Mouse (Mus musculus) frontal cortex, postnatal 10 days (tissue): ENCODE measurements around the gene Rps8.
"Not testable (repeated sequence)": the region's sequence is repeated elsewhere in the genome, so short reads cannot be mapped to it uniquely, and the experiment has no call there.

ENCODE experiments used
- DNase-seq, 2 experiments: peaks; one replicate each; pipeline ENCODE4 v3.0.0; 2022; ENCODE audit warnings: low spot score in 2 of 2, mixed read lengths in 1 of 2

Rps8 gene

DNA sequence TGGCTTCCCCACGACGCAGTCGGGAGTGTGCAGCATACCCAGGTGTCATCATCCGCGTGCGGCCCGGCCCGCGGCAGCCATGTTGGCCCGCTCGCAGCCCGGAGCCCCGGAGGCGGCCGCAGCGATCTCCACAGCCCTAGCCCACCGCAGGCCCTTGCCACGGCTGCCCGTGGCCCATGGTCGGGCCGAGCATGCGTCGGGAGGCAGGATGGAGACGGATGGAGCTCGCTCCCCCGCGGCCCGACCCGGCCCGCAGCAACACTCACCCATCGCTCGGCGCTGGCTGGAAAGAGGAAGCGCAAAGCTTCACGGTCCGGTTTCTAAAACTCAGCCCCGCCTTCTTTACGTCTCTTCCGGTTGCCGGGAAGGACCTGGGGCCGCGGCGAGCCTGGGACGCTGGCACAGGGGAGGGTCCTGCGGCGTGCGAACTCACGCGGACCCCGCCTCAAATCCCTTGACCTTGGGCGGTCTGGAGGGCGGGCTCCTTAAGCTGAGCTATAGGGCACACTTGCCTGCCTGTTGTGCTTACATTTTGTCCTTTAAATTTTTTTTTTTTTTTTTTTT, at the start of gene Rps8:
Gene Rps8, minus strand, starts transcription at position 452 of the 564 bp plus-strand sequence.
- peak; percentile 80 to 84 for DNase-seq

DNA sequence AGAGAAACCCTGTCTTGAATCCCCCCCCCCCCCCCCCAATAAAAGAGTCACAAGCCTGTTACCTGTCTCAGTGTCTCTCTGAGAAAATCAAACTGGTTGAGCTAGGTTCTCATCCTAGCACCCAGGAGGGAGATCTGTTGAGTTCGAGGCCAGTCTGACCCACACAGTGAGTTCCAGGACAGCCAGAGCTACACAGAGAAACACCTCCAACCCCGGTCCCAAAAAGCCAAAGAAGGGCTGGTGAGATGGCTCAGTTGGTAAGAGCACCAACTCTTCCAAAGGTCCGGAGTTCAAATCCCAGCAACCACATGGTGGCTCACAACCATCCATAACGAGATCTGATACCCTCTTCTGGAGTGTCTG, 46.9 kb upstream of the Rps8 start:
- DNase-seq: no peak

- DNase-seq: no peak
Measured at GRCm38 (mm10) chr4:117202046-117202991, 46.3 kb upstream of the Rps8 start.

DNA sequence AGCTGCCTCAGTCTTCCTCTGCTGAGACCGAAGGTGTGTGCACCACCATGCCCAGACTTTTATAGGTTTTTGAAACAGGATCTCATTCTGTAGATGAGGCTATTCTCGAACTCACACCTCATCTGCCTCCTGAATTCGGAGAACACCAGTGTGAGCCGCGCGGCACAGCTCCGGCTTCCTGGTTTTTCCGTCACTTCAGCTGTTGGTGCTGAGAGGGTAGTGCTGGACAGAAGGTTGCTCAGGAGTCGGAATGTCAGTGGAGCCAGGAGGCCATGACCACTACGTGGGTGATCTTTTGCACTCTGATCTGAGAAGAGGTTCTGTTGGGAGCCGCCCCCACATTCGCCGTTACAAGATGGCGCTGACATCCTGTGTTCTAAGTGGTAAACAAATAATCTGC, 35.8 kb upstream of the Rps8 start:
- DNase-seq: no peak

GRCm38 (mm10) chr4:117190660-117191059, 34.6 kb upstream of the Rps8 start:
- no peak for DNase-seq

- peak in 1 of 2 experiments; percentile 38 for DNase-seq
Measured at GRCm38 (mm10) chr4:117189856-117190543, 34.0 kb upstream of the Rps8 start.

GRCm38 (mm10) chr4:117189382-117189855, 33.4 kb upstream of the Rps8 start:
- peak; percentile 50 to 80 for DNase-seq

- no peak for DNase-seq
Measured at GRCm38 (mm10) chr4:117188969-117189368, 32.9 kb upstream of the Rps8 start.

- DNase-seq: not testable (repeated sequence)
Measured at GRCm38 (mm10) chr4:117182759-117183096, 26.7 kb upstream of the Rps8 start.

GRCm38 (mm10) chr4:117181863-117182758, 26.1 kb upstream of the Rps8 start, which contains the start of gene Kif2c:
Gene Kif2c, minus strand, starts transcription at chr4:117182639.
- DNase-seq: peak; percentile 87 to 91

DNA sequence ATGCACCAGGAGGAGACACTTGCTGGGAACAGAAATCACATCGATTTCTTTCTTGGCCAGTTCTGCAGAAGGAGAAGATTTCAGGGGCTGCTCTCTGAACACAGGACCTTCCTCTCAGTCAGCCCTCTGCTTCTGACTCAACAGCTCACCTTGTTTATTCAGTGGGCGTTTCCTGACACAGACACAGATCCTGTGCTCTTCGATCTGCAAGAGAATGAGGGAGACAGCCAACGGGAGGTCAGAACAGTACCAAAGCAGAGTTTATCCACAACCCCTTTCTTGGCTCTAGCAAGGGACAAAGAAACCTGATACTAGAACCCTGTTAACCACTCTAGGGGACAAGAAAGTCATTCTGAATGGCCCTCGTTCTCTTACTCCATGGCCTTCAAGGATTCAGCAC, 13.9 kb upstream of the Rps8 start:
- DNase-seq: no peak

DNA sequence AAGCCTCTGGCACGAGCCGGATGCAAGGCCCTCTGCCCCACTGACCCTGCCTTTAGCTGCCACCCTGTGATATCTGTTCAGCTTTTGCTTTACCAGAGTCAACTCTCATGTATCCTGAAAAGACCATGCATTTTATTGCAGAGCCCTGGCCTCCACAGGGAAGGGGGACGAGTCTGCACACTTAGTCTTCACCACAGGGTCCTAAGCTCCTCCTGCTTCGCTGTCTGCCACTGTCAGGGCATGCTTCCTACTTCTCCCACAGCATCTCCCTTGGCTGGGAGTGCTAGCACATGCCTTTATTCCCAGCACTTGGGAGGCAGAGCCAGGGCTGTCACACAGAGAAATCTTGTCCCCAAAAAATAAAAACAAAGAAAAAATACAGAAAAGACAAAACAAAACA, 5.1 kb upstream of the Rps8 start:
- no peak for DNase-seq

- no peak for DNase-seq
Measured at GRCm38 (mm10) chr4:117159666-117160065, 3.6 kb upstream of the Rps8 start.

- DNase-seq: no peak
Measured at GRCm38 (mm10) chr4:117156372-117156771, 329 bp upstream of the Rps8 start.

- DNase-seq: peak in 1 of 2 experiments; percentile 34
Measured at GRCm38 (mm10) chr4:117155020-117155791, 837 bp downstream of the Rps8 start.

DNA sequence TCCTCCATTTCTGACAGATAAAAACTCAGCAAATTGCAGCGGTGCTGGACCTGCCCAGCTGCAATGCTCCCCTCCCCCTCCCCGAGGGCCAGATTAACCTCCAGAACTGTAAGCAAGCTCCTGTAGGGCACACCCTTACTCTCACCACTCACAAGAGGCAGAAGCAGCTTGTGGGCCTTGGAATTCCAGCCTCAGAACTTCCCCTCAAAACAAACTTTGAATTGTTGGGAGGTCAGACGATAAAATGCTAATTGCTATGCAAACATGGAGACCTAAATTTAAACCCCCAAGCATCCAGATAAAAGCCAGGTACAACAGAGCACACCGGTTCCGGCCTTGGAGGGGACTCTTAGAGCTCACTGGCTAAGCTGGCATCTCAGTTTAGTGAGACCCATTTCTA, 3.3 kb downstream of the Rps8 start:
- DNase-seq: no peak

- DNase-seq: no peak
Measured at GRCm38 (mm10) chr4:117151416-117151815, 4.6 kb downstream of the Rps8 start.

DNA sequence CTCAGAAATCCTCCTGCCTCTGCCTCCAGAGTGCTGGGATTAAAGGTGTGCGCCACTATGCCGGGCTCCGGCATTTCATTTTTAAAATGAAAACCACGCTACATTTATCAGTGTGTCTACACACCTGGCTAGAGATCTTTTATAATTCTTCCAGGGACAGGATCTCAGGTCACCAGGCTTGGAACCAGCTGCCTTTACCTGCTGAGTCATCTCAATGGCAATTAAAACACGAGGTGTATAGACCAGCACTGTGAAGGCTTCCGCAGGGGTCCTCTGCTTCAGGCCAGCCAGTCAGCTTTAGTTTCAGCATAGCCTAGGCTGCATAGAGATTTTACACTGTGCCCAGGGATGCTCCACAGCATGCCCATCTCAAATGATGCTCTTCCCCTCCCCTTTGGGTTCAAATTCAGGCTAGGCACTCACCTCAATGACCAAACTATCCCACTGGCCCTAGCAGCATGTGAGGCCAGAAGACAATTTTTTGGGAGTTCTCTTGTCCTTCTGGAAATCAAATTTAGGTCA, 5.8 kb downstream of the Rps8 start:
- DNase-seq: no peak

DNA sequence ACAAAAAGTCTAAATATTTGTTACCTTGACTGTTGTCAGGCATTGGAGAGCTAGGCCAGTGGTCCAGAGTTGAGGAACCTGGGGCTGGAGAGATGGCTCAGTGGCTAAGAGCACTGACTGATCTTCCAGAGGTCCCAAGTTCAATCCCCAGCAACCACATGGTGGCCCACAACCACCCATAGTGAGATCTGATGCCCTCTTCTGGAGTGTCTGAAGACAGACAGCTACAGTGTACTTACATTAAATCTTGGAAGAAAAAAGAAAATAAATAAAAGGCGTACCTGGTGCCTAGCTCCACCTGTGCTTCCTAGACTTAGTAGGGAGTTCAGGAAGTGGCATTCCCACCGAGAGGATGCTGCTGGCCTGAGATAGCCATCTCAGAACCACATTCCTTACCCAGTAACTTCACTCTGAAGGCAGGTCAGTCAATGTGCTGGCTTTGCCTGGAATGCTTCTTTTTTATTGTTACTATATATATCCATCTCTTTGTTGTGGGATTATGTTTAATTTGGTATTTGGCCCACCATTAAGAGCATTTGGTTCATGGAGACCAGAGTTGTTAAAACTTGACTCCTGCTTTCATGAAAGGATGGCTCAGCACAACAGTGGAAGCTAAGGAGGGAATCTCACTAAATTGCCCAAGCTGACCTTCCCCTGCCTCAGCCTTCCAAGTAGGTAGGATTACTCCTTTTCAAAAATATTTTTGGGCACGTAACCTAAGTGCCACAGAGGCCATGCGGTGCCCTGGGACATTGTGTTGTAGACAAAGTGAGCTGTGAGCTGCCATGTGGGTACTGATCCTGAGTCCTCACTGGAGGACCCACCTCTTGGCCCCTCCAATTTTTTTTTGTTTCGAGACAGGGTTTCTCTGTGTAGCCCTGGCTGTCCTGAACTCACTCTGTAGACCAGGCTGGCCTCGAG, 6.5 kb downstream of the Rps8 start:
- DNase-seq: no peak
